Mouse (Mus musculus): ENCODE data around the gene Gm49339. TPM values are rescaled to one million over a fixed set of nuclear protein-coding genes. Genes with fewer than 3 reads are reported as not detected.
"Not testable (repeated sequence)": the region's sequence is repeated elsewhere in the genome, so short reads cannot be mapped to it uniquely, and the experiment has no call there.

Gm49339 gene
- under 1 TPM in 3 of 4 experiments, not detected in 1; 0.34 to 0.75 (median 0.72) TPM for total RNA-seq (2022)

DNA sequence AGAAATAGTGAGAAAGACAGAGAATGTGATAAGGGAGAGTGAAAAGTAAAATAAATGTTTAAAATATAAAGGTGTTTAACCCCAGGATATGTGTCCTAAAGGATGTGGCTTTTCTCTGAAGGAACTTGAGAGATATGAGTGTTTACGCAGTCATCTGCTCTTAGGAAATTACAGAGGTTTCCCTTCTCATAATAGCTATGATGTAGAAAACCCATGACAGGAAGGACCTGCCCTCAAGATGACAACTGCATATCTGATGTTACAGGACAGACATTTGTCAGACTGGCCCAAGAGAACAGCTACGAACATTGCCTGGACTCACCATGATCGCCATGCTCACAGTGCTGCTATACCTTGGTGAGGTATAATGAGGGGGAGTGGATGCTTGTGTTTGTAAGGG, at the start of gene Gm49339, which contains the start of gene Lilr4b:
TSS of gene Gm49339 (plus strand) at position 216 of the 400 bp plus-strand sequence.
TSS of gene Lilr4b (plus strand) at position 236 of the 400 bp plus-strand sequence.
- DNase-seq (ENCODE audit: low spot score) = not testable (repeated sequence)

DNA sequence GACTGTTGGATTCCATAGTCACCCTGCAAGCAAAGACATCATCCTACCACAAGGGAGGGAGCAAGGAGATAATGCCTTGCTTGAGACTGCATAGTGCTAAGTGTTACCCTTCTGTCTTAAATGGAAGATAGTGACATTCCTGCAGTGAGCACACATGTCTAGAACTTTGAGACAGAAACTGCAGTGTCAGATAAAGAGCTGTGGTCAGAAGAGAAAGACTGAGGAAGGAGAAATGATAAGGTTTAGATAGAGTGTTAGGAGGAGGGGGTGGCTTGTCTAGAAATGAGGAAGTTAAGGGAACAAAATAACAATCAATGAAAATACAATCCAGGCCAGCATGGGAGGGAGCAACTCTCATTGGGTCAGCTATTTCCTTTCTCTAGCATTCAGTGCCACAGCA, 47.5 kb upstream of the Gm49339 start:
- DNase-seq (ENCODE audit: low spot score) = no peak

- DNase-seq (ENCODE audit: low spot score) = no peak
Observed at GRCm38 (mm10) chr10:51435684-51436083, 44.7 kb upstream of the Gm49339 start.

- no peak for DNase-seq (ENCODE audit: low spot score)
Observed at GRCm38 (mm10) chr10:51451610-51452009, 28.8 kb upstream of the Gm49339 start.

GRCm38 (mm10) chr10:51453616-51454298, 26.7 kb upstream of the Gm49339 start:
- peak; percentile 40 for DNase-seq (ENCODE audit: low spot score)

GRCm38 (mm10) chr10:51454365-51454764, 26.0 kb upstream of the Gm49339 start:
- DNase-seq (ENCODE audit: low spot score) = no peak

DNA sequence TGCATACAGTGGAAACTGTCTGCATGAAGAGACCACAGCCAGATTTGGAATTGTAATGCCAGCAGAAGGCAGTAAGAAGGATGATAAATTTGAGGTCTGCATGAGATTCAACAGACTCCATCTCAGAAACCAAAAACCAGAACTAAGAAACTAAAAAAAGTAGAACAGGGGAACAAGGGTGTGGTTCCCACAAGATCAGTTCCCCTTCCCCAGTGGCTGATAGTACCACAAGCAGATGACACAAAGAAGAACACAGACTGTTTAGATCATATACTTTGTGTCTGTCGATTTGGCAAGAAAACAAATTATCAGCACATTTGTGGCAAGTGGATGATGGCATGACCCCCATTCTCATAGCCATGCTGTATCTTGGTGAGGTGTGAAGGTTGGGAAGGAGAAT, 24.6 kb upstream of the Gm49339 start:
- peak; percentile 20 for DNase-seq (ENCODE audit: low spot score)

DNA sequence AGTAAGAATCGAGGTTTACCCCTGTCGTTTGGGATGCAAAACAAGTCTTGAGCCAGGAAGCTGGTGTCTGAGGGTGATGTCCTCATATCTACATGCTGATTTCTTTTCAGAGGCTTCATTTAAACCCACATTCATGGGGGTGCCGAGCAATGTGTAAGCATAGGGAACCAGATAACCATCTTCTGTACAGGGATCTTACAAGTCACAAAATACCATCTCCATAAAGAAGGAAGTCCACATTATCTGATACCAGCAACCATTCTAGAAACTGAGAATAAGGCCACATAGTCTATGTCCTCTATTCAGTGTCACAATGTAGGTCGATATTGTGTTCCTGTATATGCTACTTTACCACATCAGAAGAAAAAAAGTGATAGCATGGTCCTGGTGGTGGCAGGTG, 24.0 kb upstream of the Gm49339 start:
- no peak for DNase-seq (ENCODE audit: low spot score)

GRCm38 (mm10) chr10:51463800-51464199, 16.6 kb upstream of the Gm49339 start:
- DNase-seq (ENCODE audit: low spot score) = not testable (repeated sequence)

GRCm38 (mm10) chr10:51490691-51491090, 10.3 kb downstream of the Gm49339 start, which contains the start of gene Lilrb4a:
Gene Lilrb4a, plus strand, starts transcription at chr10:51490956.
- DNase-seq (ENCODE audit: low spot score) = peak; percentile 19

GRCm38 (mm10) chr10:51520021-51520420, 39.6 kb downstream of the Gm49339 start:
- DNase-seq (ENCODE audit: low spot score) = no peak

GRCm38 (mm10) chr10:51521453-51521852, 41.0 kb downstream of the Gm49339 start:
- no peak for DNase-seq (ENCODE audit: low spot score)

- DNase-seq (ENCODE audit: low spot score) = no peak
Observed at GRCm38 (mm10) chr10:51526090-51526489, 45.7 kb downstream of the Gm49339 start.

DNA sequence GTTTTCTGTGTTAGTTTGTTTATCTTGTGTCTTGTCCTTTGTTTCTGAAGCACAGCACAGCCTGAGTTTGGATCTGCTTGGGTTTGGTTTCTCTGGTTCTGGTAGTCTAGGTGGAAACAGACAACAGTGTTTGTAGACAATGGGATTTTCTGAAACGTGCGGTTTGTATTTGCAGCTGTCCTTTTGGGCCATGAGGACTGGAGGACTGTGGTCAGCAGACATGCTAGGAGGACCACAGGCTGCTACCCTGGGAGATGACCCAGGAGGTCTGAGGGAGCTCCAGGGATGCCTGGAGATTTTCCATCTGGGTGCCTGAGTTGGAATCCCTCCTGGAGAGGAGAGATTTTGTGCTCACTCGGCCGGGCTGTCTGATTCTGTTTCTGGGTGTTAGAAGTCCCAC, 46.2 kb downstream of the Gm49339 start:
- DNase-seq (ENCODE audit: low spot score) = no peak

GRCm38 (mm10) chr10:51528840-51529434, 48.5 kb downstream of the Gm49339 start:
- no peak for DNase-seq (ENCODE audit: low spot score)

- DNase-seq (ENCODE audit: low spot score) = no peak
Observed at GRCm38 (mm10) chr10:51529497-51529896, 49.1 kb downstream of the Gm49339 start.

GRCm38 (mm10) chr10:51530813-51531212, 50.4 kb downstream of the Gm49339 start:
- no peak for DNase-seq (ENCODE audit: low spot score)

Other genes with a start within 250 kb of the Gm49339 start
- gene Lilr4b, start within 50 bp of the Gm49339 start, total RNA-seq (2022) = 1 to 10 TPM; 1.1 to 3.8 (median 2.0) TPM
- 1 to 10 TPM in 3 of 4 experiments, under 1 TPM in 1; 0.88 to 5.6 (median 1.7) TPM for gene Lilrb4a, start 10.3 kb downstream of the Gm49339 start, total RNA-seq (2022)
- gene Fam162b, start 109.9 kb downstream of the Gm49339 start, total RNA-seq (2022) = not detected
- not detected for gene Gprc6a, start 150.8 kb downstream of the Gm49339 start, total RNA-seq (2022)
- gene Rfx6, start 197.1 kb downstream of the Gm49339 start, total RNA-seq (2022) = not detected

Measured in heart, adult 8-10 months (tissue).